Mouse (Mus musculus) ES-Bruce4 (cell line): ENCODE results near the gene Mccc1. TPM values are rescaled to one million over a fixed set of nuclear protein-coding genes. Genes with fewer than 3 reads are reported as not detected.

Source experiments
- H3K27ac ChIP-seq: 2 replicates; pipeline ENCODE4 v1.5.1; 2012; ENCODE audit warnings: low read length, inconsistent platforms; ENCODE audit not compliant: insufficient read depth
- H3K27me3 ChIP-seq: 2 replicates; pipeline ENCODE4 v1.6.1; 2012; ENCODE audit warnings: mild to moderate bottlenecking, low read length, inconsistent platforms; ENCODE audit not compliant: control insufficient read depth, poor library complexity, insufficient read depth, severe bottlenecking
- H3K36me3 ChIP-seq: 2 replicates; pipeline ENCODE4 v1.6.1; 2012; ENCODE audit warnings: inconsistent platforms, mild to moderate bottlenecking, low read length, moderate library complexity; ENCODE audit not compliant: control insufficient read depth, poor library complexity, insufficient read depth, severe bottlenecking
- H3K4me1 ChIP-seq: one replicate; pipeline ENCODE4 v1.8.1; 2011; ENCODE audit warnings: low read length; ENCODE audit not compliant: control insufficient read depth, insufficient read depth
- H3K4me3 ChIP-seq: 2 replicates; pipeline ENCODE4 v1.5.1; 2011; ENCODE audit warnings: low read depth, mild to moderate bottlenecking, low read length
- H3K9ac ChIP-seq: 2 replicates; pipeline ENCODE4 v1.6.1; 2012; ENCODE audit warnings: low read depth, mild to moderate bottlenecking, inconsistent platforms; ENCODE audit not compliant: poor library complexity, severe bottlenecking
- H3K9me3 ChIP-seq: replicated peaks from 2 replicates; pipeline ENCODE4 v1.6.1; 2012; ENCODE audit warnings: mild to moderate bottlenecking, low read length, inconsistent platforms; ENCODE audit not compliant: control insufficient read depth, poor library complexity, insufficient read depth, severe bottlenecking
- CTCF ChIP-seq: IDR thresholded peaks from one replicate; pipeline ENCODE4 v1.8.1; 2011; ENCODE audit warnings: low read depth, low read length
- EP300 ChIP-seq: IDR thresholded peaks from 2 replicates; pipeline ENCODE4 v1.6.1; 2011; ENCODE audit warnings: low read depth, low read length; ENCODE audit not compliant: insufficient read depth
- POLR2A ChIP-seq: IDR thresholded peaks from one replicate; pipeline ENCODE4 v1.8.1; 2011; ENCODE audit warnings: low read length; ENCODE audit not compliant: insufficient read depth
- polyA plus RNA-seq: library from polyadenylated mRNA; stranded (reverse); fragments of >200 nt; gene quantifications from 2 replicates; pipeline ENCODE4 v1.2.4, GENCODE M21; 2011; ENCODE audit warnings: low read depth; ENCODE audit not compliant: missing spikeins, insufficient read depth, insufficient read length

Gene Mccc1
- polyA plus RNA-seq, 1 experiment = 32.0 TPM

- Histone ChIP-seq H3K9ac (no peak overlapping the region), H3K4me3 (no peak overlapping the region), H3K27me3 (no peaks in the 10 kb centered on the region), H3K4me1 (no peaks in the 10 kb centered on the region), H3K9me3 (no peaks in the 10 kb centered on the region), H3K36me3 (peaks cover 5% of the 10 kb centered on the region), H3K27ac (no peak overlapping the region)
- TF ChIP-seq CTCF = no peak
- TF ChIP-seq POLR2A = no peak
- TF ChIP-seq EP300 = no peak
Observed at GRCm38 (mm10) chr3:35918229-35918628, 82.2 kb downstream of the Mccc1 start.

Other genes with a start within 250 kb of the Mccc1 start
- 76.6 and 82.5 TPM in 2 replicates for gene Atp11b, start 246.6 kb downstream of the Mccc1 start, polyA plus RNA-seq
- gene Dcun1d1, start 63.2 kb downstream of the Mccc1 start, polyA plus RNA-seq = 78.8 and 86.1 TPM in 2 replicates
- gene Ccdc144b, start 52.9 kb upstream of the Mccc1 start, polyA plus RNA-seq = not detected in 2 replicates
- 27.1 and 27.5 TPM in 2 replicates for gene Acad9, start 65.3 kb upstream of the Mccc1 start, polyA plus RNA-seq
- 7.8 and 11.7 TPM in 2 replicates for gene D3Ertd254e, start 150.3 kb upstream of the Mccc1 start, polyA plus RNA-seq
- not detected in 2 replicates for gene Qrfpr, start 221.6 kb upstream of the Mccc1 start, polyA plus RNA-seq